Mouse (Mus musculus): ENCODE measurements around the gene Dlg2. TPM values are rescaled to one million over a fixed set of nuclear protein-coding genes. Genes with fewer than 3 reads are reported as not detected.

The Dlg2 gene
- polyA plus RNA-seq, 1 experiment from 2014 or later, result 6.3 TPM

GRCm38 (mm10) chr7:92408479-92408878 lies 1932.0 kb downstream of the Dlg2 start:
- no peak overlapping the region for H3K4me3 ChIP-seq (ENCODE audit: low read depth, low read length)
- H3K9me3 ChIP-seq (ENCODE audit: control insufficient read depth, low read length), result no peaks in the 10 kb centered on the region
- no peaks in the 10 kb centered on the region for H3K36me3 ChIP-seq (ENCODE audit: control insufficient read depth, insufficient read depth, low read length)
- no peak overlapping the region for H3K27ac ChIP-seq (ENCODE audit: low read depth)
- H3K4me1 ChIP-seq (replicated peaks; ENCODE audit: control insufficient read depth, insufficient read depth, low read length), result no peaks in the 10 kb centered on the region
- DNase-seq (ENCODE audit: low spot score) (no peak), ATAC-seq (replicated peaks; ENCODE audit: low FRiP score, low TSS enrichment, low read depth) (no peak)
- WGBS, result 59% methylated on average over 5 of the region's 5 CpGs
- no peak overlapping the region for H3K4me2 ChIP-seq (ENCODE audit: low read length)
- no peaks in the 10 kb centered on the region for H3K27me3 ChIP-seq (replicated peaks; ENCODE audit: control insufficient read depth, insufficient read depth, low read length)
- no peak overlapping the region for H3K9ac ChIP-seq (ENCODE audit: low read length)

- Histone ChIP-seq H3K4me2 (ENCODE audit: low read length) (no peak overlapping the region), H3K4me3 (ENCODE audit: low read depth, low read length) (no peak overlapping the region), H3K9me3 (ENCODE audit: control insufficient read depth, low read length) (no peaks in the 10 kb centered on the region), H3K4me1 (replicated peaks; ENCODE audit: control insufficient read depth, insufficient read depth, low read length) (no peaks in the 10 kb centered on the region), H3K36me3 (ENCODE audit: control insufficient read depth, insufficient read depth, low read length) (no peaks in the 10 kb centered on the region), H3K27me3 (replicated peaks; ENCODE audit: control insufficient read depth, insufficient read depth, low read length) (no peaks in the 10 kb centered on the region), H3K27ac (ENCODE audit: low read depth) (no peak overlapping the region), H3K9ac (ENCODE audit: low read length) (no peak overlapping the region)
- WGBS, result 73% methylated on average over 10 of the region's 10 CpGs
- ATAC-seq (replicated peaks; ENCODE audit: low FRiP score, low TSS enrichment, low read depth) (no peak), DNase-seq (ENCODE audit: low spot score) (no peak)
Measured at GRCm38 (mm10) chr7:92420474-92420873, 1944.0 kb downstream of the Dlg2 start.

GRCm38 (mm10) chr7:92423017-92423416 lies 1946.5 kb downstream of the Dlg2 start:
- DNase-seq (ENCODE audit: low spot score) (no peak), ATAC-seq (replicated peaks; ENCODE audit: low FRiP score, low TSS enrichment, low read depth) (no peak)
- no peaks in the 10 kb centered on the region for H3K9me3 ChIP-seq (ENCODE audit: control insufficient read depth, low read length)
- no peak overlapping the region for H3K4me3 ChIP-seq (ENCODE audit: low read depth, low read length)
- no peak overlapping the region for H3K27ac ChIP-seq (ENCODE audit: low read depth)
- WGBS, result 90% methylated on average over 3 of the region's 3 CpGs
- H3K36me3 ChIP-seq (ENCODE audit: control insufficient read depth, insufficient read depth, low read length), result no peaks in the 10 kb centered on the region
- H3K9ac ChIP-seq (ENCODE audit: low read length), result no peak overlapping the region
- H3K4me1 ChIP-seq (replicated peaks; ENCODE audit: control insufficient read depth, insufficient read depth, low read length), result no peaks in the 10 kb centered on the region
- no peak overlapping the region for H3K4me2 ChIP-seq (ENCODE audit: low read length)
- H3K27me3 ChIP-seq (replicated peaks; ENCODE audit: control insufficient read depth, insufficient read depth, low read length), result no peaks in the 10 kb centered on the region

- H3K9me3 ChIP-seq (ENCODE audit: control insufficient read depth, low read length), result no peaks in the 10 kb centered on the region
- H3K36me3 ChIP-seq (ENCODE audit: control insufficient read depth, insufficient read depth, low read length), result no peaks in the 10 kb centered on the region
- H3K9ac ChIP-seq (ENCODE audit: low read length), result no peak overlapping the region
- H3K4me2 ChIP-seq (ENCODE audit: low read length), result no peak overlapping the region
- ATAC-seq (replicated peaks; ENCODE audit: low FRiP score, low TSS enrichment, low read depth) (no peak), DNase-seq (ENCODE audit: low spot score) (no peak)
- H3K27me3 ChIP-seq (replicated peaks; ENCODE audit: control insufficient read depth, insufficient read depth, low read length), result no peaks in the 10 kb centered on the region
- H3K4me3 ChIP-seq (ENCODE audit: low read depth, low read length), result no peak overlapping the region
- H3K27ac ChIP-seq (ENCODE audit: low read depth), result no peak overlapping the region
- WGBS, result 84% methylated on average over 3 of the region's 3 CpGs
- H3K4me1 ChIP-seq (replicated peaks; ENCODE audit: control insufficient read depth, insufficient read depth, low read length), result no peaks in the 10 kb centered on the region
Measured at GRCm38 (mm10) chr7:92424703-92425102, 1948.2 kb downstream of the Dlg2 start.

- H3K27ac ChIP-seq (ENCODE audit: low read depth), result no peak overlapping the region
- 74% methylated on average over 4 of the region's 4 CpGs for WGBS
- no peaks in the 10 kb centered on the region for H3K9me3 ChIP-seq (ENCODE audit: control insufficient read depth, low read length)
- DNase-seq (ENCODE audit: low spot score) (no peak), ATAC-seq (replicated peaks; ENCODE audit: low FRiP score, low TSS enrichment, low read depth) (no peak)
- no peaks in the 10 kb centered on the region for H3K36me3 ChIP-seq (ENCODE audit: control insufficient read depth, insufficient read depth, low read length)
- H3K4me1 ChIP-seq (replicated peaks; ENCODE audit: control insufficient read depth, insufficient read depth, low read length), result no peaks in the 10 kb centered on the region
- no peaks in the 10 kb centered on the region for H3K27me3 ChIP-seq (replicated peaks; ENCODE audit: control insufficient read depth, insufficient read depth, low read length)
- no peak overlapping the region for H3K4me2 ChIP-seq (ENCODE audit: low read length)
- no peak overlapping the region for H3K9ac ChIP-seq (ENCODE audit: low read length)
- no peak overlapping the region for H3K4me3 ChIP-seq (ENCODE audit: low read depth, low read length)
Measured at GRCm38 (mm10) chr7:92427280-92427679, 1950.8 kb downstream of the Dlg2 start.

GRCm38 (mm10) chr7:92428629-92429028 lies 1952.2 kb downstream of the Dlg2 start:
- Histone ChIP-seq H3K9ac (ENCODE audit: low read length) (no peak overlapping the region), H3K4me3 (ENCODE audit: low read depth, low read length) (no peak overlapping the region), H3K36me3 (ENCODE audit: control insufficient read depth, insufficient read depth, low read length) (no peaks in the 10 kb centered on the region), H3K27me3 (replicated peaks; ENCODE audit: control insufficient read depth, insufficient read depth, low read length) (no peaks in the 10 kb centered on the region), H3K9me3 (ENCODE audit: control insufficient read depth, low read length) (no peaks in the 10 kb centered on the region), H3K4me2 (ENCODE audit: low read length) (no peak overlapping the region), H3K4me1 (replicated peaks; ENCODE audit: control insufficient read depth, insufficient read depth, low read length) (no peaks in the 10 kb centered on the region), H3K27ac (ENCODE audit: low read depth) (no peak overlapping the region)
- WGBS, result 55% methylated on average over 5 of the region's 5 CpGs
- DNase-seq (ENCODE audit: low spot score), result no peak
- no peak for ATAC-seq (replicated peaks; ENCODE audit: low FRiP score, low TSS enrichment, low read depth)

- ATAC-seq (replicated peaks; ENCODE audit: low FRiP score, low TSS enrichment, low read depth), result no peak
- Histone ChIP-seq H3K9ac (ENCODE audit: low read length) (no peak overlapping the region), H3K27ac (ENCODE audit: low read depth) (no peak overlapping the region), H3K9me3 (ENCODE audit: control insufficient read depth, low read length) (no peaks in the 10 kb centered on the region), H3K27me3 (replicated peaks; ENCODE audit: control insufficient read depth, insufficient read depth, low read length) (no peaks in the 10 kb centered on the region), H3K4me2 (ENCODE audit: low read length) (no peak overlapping the region), H3K4me1 (replicated peaks; ENCODE audit: control insufficient read depth, insufficient read depth, low read length) (no peaks in the 10 kb centered on the region), H3K36me3 (ENCODE audit: control insufficient read depth, insufficient read depth, low read length) (no peaks in the 10 kb centered on the region), H3K4me3 (ENCODE audit: low read depth, low read length) (no peak overlapping the region)
- DNase-seq (ENCODE audit: low spot score), result no peak
- 66% methylated on average over 2 of the region's 2 CpGs for whole genome bisulfite sequencing
Measured at GRCm38 (mm10) chr7:92430254-92430653, 1953.8 kb downstream of the Dlg2 start.

GRCm38 (mm10) chr7:92437168-92437567 lies 1960.7 kb downstream of the Dlg2 start:
- no peaks in the 10 kb centered on the region for H3K9me3 ChIP-seq (ENCODE audit: control insufficient read depth, low read length)
- ATAC-seq (replicated peaks; ENCODE audit: low FRiP score, low TSS enrichment, low read depth), result no peak
- no peak overlapping the region for H3K4me3 ChIP-seq (ENCODE audit: low read depth, low read length)

GRCm38 (mm10) chr7:92439503-92440487 lies 1963.3 kb downstream of the Dlg2 start:
- Histone ChIP-seq H3K4me2 (ENCODE audit: low read length) (no peak overlapping the region), H3K4me1 (replicated peaks; ENCODE audit: control insufficient read depth, insufficient read depth, low read length) (no peaks in the 10 kb centered on the region), H3K9me3 (ENCODE audit: control insufficient read depth, low read length) (no peaks in the 10 kb centered on the region), H3K27ac (ENCODE audit: low read depth) (no peak overlapping the region), H3K9ac (ENCODE audit: low read length) (no peak overlapping the region), H3K36me3 (ENCODE audit: control insufficient read depth, insufficient read depth, low read length) (no peaks in the 10 kb centered on the region), H3K4me3 (ENCODE audit: low read depth, low read length) (no peak overlapping the region), H3K27me3 (replicated peaks; ENCODE audit: control insufficient read depth, insufficient read depth, low read length) (no peaks in the 10 kb centered on the region)
- no peak for DNase-seq (ENCODE audit: low spot score)
- WGBS, result 80% methylated on average over 8 of the region's 8 CpGs
- no peak for ATAC-seq (replicated peaks; ENCODE audit: low FRiP score, low TSS enrichment, low read depth)

More at GRCm38 (mm10) chr7:92437168-92437567, 1960.7 kb downstream of the Dlg2 start:
- Histone ChIP-seq H3K4me2 (ENCODE audit: low read length) (no peak overlapping the region), H3K36me3 (ENCODE audit: control insufficient read depth, insufficient read depth, low read length) (no peaks in the 10 kb centered on the region), H3K4me1 (replicated peaks; ENCODE audit: control insufficient read depth, insufficient read depth, low read length) (no peaks in the 10 kb centered on the region), H3K9ac (ENCODE audit: low read length) (no peak overlapping the region), H3K27me3 (replicated peaks; ENCODE audit: control insufficient read depth, insufficient read depth, low read length) (no peaks in the 10 kb centered on the region), H3K27ac (ENCODE audit: low read depth) (no peak overlapping the region)
- 82% methylated on average over 2 of the region's 2 CpGs for WGBS
- DNase-seq (ENCODE audit: low spot score), result no peak

Data from intestine, embryonic 14.5 days (tissue).